Mouse (Mus musculus) ZHBTc4 (cell line): ENCODE data around the gene Il17re.

Experiments used
- DNase-seq: peaks from one replicate; pipeline ENCODE4 v3.0.0-alpha.2; 2011; ENCODE audit warnings: low read depth, low spot score

The Il17re gene

GRCm38 (mm10) chr6:113443091-113443490 lies 15.2 kb upstream of the Il17re start:
- peak; percentile 86 for DNase-seq

DNA sequence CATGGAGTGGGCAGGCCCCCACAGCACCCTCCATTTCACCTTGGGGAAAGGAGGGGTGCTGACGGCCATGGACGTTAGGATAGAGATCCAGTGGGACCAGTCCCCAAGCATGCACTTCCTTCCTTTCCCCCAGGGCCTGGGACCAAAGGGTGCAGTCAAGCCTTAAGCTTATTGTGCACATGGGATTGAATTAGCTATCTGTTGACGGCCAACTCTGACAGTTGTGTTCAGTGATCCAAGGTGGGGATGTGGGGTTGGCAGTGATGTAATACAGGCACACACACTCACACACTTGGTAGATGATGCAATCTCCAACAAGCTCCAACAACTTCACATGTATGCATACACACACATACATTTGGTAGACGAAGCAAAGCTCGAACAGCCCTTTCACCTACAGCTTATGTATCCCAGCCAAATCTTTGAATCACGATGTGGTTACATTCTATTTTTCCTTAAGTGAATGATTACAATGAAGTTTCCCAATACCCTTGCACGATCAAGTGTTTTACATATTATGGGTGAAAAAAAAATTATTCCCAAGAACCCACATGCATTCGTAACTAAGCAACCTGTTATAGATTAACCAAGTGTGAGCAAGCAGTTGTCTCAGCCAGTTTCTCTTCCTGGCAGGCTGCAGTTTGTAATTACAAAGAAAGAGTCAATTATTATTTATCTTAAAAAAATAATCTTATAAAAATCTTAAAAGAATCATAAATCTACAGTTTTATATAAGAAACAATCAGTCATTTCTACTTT lies 13.9 kb upstream of the Il17re start:
- no peak for DNase-seq

DNA sequence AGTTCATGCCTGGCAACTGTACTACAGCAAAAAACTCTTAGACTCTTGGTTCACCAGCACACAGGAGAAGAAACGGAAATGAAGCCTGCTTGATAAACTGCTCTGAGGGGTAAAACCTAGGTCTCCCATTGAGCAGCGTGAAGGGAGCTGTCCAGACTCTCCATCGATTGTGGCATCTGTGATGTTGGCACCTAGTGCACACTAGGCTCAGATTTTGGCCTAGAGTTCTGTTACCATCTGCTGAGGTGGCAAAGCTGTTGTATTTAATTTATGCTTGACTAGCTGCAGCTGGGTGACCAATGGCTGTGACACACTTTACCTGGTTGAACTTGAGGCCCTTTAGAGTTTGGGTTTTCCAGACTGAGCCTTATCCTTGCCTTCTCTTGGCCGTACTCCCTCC lies 10.6 kb upstream of the Il17re start:
- DNase-seq = no peak

DNA sequence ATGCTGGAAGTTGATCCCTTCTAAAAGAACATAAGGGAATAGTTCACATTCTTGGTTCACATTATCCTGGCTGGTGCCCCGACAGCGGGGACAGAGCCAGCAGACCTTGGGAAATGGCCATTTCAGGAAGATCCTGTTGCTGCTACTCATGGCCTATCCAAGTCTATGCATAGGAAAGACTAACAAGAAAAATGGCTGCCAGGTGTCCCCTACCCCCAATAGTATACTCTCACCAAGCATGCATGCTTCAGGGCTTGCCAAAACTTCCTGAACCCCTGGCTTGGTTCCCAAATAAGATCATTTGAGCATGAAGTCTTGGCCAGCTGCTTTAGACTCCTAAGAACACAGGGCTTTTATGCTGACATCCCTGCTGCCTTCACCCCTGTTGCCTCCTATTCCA lies 6.4 kb upstream of the Il17re start:
- no peak for DNase-seq

- no peak for DNase-seq
Observed at GRCm38 (mm10) chr6:113455007-113455406, 3.3 kb upstream of the Il17re start.

DNA sequence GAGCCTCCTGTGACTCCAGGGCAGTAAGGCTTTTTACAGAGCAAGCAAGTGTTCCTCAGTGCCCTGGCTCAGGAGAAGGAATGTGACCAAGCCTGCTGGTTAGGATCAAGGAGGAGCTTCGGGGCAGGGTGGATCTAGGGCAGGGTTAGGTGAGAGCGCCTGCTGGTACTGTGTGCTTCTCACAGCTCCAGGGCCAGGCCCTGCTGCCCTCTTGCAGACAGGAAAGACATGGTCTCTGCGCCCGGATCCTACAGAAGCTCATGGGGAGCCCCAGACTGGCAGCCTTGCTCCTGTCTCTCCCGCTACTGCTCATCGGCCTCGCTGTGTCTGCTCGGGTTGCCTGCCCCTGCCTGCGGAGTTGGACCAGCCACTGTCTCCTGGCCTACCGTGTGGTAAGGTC lies 351 bp downstream of the Il17re start:
- peak; percentile 34 for DNase-seq

DNA sequence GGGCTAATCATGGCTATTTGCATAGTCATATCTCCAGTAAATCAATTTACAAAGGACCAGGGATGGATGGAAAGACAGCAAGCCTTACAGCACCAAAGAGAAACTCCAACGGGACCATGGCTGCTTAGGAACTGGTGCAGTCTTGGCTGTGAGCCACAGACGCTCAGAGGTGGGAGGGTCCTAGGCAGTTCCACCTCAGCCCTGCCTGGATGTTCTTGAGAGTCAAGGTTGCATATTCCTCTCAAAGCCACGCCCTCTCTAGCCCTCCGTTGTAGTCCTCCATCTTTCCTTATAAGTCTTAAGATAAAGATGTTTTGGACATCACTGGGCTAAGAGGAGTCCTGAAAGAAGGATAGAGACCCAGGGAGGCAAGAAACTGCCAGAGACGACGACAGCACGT lies 5.8 kb downstream of the Il17re start:
- peak; percentile 59 for DNase-seq

DNA sequence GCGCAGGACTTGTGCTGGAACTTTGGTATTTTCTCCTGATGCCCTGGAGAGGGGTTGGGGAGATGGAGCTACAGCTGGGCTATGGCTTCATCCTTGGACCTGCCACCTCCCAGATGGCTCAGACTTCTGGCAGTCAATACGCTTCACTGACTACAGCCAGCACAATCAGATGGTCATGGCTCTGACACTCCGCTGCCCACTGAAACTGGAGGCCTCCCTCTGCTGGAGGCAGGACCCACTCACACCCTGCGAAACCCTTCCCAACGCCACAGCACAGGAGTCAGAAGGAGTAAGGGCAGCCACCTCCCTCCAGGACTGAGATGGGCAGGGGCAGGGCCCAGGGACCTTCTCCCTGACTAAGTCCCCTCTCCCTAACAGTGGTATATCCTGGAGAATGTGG lies 7.3 kb downstream of the Il17re start:
- DNase-seq = no peak

DNA sequence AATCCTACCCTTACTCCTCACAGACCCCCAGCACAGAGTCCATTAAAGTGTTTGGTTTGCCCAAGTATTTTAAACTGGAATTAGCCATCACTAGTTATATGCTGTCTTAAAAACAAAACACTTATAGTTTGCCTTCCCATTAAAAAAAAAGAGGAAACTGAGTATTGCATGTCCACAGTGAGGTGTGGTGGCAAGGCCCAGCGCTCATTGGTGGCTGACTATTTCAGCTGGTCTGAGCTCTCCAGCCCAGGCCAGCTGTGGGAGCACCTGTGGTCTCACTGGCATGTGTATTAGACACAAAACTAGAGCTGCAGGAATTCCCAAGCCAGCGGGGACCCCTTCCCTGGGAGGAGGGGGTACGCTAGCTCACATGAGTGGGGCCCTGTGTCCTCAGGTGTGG lies 10.2 kb downstream of the Il17re start:
- DNase-seq = no peak

DNA sequence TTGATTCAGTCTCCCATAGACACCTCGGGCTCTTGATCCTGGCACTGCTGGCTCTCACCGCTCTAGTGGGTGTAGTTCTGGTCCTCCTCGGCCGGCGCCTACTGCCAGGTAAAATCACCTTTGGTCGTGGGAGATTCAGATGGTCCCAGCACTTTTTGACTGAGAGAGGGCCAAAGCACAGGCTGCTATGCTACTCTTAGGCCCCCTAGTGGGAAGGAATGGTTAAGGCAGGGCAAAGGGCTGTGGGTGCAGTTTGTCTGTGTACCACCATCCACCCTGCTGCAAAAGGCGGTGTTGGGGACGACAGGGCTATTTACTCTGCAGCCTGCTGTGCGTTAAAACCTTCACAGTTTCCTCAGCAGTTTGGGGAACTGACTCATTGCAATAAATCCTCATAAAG lies 10.7 kb downstream of the Il17re start:
- DNase-seq = peak; percentile 90

DNA sequence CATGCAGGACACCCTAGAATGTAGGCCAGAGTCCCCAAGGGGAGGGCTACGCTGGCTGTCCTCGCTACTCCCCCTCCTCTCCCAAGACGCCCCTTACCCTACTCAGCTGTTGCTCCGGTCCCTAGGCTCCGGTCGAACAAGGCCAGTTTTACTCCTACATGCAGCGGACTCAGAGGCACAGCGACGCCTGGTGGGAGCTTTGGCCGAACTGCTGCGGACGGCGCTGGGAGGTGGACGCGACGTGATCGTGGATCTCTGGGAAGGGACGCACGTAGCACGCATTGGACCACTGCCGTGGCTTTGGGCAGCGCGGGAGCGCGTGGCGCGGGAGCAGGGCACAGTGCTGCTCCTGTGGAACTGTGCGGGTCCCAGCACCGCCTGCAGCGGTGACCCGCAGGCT lies 11.1 kb downstream of the Il17re start:
- peak; percentile 84 for DNase-seq

DNA sequence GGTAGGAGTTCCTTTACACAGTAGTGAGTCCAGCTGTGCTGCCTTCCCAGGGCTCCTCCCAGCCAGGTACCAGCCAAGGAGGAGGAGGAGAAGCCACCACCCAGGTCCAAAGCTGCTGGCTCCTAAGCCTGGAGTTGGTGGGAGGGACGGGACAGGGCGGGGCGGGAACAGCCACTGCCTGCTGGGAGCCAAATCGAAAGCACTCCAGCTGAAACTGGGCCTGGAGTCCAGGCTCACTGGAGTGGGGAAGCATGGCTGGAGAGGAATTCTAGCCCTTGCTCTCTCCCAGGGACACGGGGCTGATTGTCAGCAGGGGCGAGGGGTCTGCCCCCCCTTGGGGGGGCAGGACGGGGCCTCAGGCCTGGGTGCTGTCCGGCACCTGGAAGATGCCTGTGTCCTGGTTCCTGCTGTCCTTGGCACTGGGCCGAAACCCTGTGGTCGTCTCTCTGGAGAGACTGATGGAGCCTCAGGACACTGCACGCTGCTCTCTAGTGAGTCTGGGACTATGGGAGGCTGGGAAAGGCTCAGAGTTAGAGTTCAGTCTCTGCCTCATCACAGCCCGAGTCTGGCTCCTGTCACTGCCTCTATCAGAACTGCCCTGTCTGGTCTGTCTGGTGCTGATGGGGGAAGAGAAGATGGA lies 13.1 kb downstream of the Il17re start, which contains the start of gene Il17rc:
Gene Il17rc, plus strand, starts transcription at position 131 of the 640 bp plus-strand sequence.
- peak; percentile 83 for DNase-seq

DNA sequence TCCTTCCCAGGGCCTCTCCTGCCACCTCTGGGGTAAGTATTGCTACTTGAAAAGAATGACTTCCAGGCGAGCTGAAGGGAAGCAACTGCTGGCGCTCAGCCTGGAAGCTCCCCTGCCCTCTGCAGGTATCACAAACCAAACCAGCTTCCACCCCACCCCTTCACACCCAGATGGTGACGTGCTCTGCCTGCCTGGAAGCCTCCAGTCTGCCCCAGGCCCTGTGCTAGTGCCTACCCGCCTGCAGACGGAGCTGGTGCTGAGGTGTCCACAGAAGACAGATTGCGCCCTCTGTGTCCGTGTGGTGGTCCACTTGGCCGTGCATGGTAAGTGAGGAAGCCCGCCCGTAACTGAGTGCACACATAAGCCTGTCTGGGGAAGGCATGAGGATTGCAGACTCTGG lies 13.8 kb downstream of the Il17re start:
- peak; percentile 54 for DNase-seq

DNA sequence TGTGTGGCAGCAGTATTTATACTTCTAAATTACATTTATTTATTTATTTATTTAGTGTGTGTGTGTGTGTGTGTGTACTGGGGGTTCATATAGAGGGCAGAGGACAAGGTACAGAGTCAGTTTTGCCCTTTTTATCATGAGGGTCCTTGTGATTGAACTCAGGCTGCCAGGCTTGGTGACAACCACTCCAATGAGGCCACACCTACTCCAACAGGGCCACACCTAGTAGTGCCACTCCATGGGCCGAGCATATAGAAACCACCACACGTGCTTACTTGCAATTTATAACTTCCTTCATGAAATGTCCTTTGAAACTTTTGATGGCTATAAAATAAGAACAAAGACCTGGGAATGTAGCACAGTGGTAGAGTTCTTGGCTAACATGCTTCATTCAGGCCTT lies 15.0 kb downstream of the Il17re start:
- no peak for DNase-seq

DNA sequence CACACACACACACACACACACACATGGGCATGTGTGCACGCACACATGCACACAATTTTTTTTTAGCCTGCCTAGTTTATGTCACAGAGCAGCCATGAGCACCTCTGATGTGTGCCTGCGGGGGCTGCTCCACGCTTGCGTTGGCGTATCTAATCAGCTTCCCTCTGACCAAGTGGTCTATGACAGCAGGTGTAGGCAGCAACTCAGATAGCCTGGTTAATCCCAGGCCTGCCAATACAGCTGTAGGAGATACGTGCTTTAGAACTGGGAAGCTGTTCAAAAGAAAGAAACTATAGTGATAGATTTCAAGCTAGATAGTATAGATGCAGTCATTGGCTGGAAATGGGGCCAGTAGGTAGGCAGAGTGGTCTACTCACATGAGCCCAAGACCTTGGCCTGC lies 15.4 kb downstream of the Il17re start:
- no peak for DNase-seq

DNA sequence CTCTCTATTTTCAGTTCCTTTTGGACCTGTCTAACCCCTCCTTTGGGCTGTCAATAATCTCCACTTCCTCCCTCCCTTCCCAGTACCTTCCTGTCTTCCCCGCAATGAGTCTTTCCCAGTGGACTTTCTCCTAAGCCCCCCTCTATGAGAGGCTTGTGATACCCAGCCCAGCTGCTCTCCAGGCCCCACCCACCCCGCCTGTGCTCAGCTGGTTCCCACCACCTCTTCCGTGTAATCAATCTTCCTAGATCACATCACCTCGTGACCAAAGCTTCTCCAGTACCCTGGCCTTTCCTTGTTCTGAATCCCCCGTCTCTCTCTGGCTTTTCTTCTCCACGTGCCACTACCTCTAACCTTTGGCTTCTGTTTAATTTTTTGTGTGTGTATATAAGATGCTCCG lies 19.1 kb downstream of the Il17re start:
- no peak for DNase-seq

DNA sequence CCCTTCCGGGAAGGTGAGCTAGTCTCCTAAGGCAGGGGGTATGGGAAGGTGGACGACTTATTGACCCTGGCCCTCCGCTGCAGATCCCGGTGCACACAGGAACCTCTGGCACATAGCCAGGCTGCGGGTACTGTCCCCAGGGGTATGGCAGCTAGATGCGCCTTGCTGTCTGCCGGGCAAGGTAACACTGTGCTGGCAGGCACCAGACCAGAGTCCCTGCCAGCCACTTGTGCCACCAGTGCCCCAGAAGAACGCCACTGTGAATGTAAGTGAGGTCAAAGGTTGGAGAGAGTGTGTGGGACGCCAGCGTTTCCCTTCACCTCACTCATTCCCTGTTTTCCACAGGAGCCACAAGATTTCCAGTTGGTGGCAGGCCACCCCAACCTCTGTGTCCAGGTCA lies 20.6 kb downstream of the Il17re start:
- DNase-seq = no peak

GRCm38 (mm10) chr6:113480555-113481373 lies 22.5 kb downstream of the Il17re start:
- DNase-seq = no peak

DNA sequence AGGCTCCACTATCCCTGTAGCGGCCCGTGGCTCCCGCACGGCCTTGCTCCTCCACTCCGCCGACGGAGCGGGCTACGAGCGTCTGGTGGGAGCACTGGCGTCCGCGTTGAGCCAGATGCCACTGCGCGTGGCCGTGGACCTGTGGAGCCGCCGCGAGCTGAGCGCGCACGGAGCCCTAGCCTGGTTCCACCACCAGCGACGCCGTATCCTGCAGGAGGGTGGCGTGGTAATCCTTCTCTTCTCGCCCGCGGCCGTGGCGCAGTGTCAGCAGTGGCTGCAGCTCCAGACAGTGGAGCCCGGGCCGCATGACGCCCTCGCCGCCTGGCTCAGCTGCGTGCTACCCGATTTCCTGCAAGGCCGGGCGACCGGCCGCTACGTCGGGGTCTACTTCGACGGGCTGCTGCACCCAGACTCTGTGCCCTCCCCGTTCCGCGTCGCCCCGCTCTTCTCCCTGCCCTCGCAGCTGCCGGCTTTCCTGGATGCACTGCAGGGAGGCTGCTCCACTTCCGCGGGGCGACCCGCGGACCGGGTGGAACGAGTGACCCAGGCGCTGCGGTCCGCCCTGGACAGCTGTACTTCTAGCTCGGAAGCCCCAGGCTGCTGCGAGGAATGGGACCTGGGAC lies 24.3 kb downstream of the Il17re start:
- DNase-seq = peak; percentile 76

DNA sequence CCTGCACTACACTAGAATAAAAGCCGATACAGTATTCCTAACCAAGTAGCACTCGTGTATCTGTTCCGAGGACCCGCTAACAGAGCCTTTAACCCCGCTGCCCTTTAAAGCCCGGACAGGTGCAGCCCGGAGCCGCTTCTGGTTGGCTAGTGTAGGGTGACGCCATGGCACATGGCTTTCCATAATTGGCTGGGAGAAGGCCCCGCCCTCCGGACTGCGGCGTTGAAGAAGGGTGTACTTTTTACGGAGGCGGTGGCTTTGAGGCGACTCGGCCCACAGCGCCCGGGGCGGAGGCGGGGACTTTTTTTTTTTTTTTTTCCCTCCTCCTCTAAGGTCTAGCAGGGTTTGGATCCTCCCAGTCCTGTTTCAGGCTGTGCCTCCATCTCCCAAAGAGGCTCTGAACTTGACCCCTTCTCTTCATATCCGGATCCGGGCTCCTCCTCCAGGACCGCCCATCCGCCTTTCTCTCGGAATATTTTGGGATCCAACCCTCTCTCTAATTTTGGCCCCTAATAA lies 24.9 kb downstream of the Il17re start, which contains the start of gene Creld1:
Gene Creld1, plus strand, starts transcription at position 198 of the 516 bp plus-strand sequence.
- DNase-seq = peak; percentile 99

DNA sequence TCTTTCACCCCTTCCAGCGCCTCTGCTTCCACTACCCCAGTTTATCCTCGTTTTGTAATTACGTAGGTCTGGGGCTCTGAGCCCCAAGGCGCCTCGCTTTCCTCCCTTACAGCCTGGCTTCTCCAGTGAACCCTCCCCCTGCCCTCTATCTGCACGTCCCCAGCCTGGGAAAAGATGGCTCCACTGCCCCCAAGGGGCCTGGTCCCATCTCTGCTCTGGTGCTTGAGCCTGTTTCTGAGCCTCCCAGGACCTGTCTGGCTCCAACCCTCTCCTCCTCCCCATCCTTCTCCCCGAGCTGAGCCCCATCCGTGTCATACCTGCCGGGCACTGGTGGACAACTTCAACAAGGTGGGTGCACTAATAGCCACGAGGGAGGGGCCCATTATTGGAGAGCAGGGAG lies 25.4 kb downstream of the Il17re start:
- peak; percentile 61 for DNase-seq

DNA sequence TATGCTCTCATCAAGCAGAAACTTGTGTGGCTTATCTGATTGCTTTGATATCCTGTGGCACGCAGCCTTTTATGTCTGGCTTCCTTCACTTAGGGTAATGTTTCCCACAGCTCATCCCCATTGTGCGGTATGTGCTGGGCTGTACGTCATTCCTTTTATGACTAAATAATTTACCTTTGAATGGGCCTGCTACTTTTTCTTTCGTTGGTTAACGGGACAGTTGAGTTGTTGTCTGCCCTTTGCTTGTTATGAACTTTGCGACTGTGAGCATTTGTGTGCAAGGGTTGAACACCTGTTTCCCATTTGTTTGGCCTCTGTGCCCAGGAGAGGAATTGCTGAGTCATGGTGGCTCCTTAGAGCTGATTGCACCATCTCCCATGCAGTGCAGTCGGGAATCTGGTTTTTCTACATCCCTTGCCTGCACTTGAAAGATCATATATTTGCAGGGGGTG lies 28.9 kb downstream of the Il17re start:
- DNase-seq = peak; percentile 66
